Mouse (Mus musculus): ENCODE data around the gene Zfp319. TPM values are rescaled to one million over a fixed set of nuclear protein-coding genes. Genes with fewer than 3 reads are reported as not detected.
A peak's percentile ranks its signal among the peaks of the same experiment; 100 is the strongest.
"Not testable (repeated sequence)": the region's sequence is repeated elsewhere in the genome, so short reads cannot be mapped to it uniquely, and the experiment has no call there.

Gene Zfp319
- 5.7 TPM for polyA plus RNA-seq (2012; fragmentation: generic; extraction: Trizol)
- long read RNA-seq, experiment 1, full-length matches to known transcripts = 4 of 9 reads
- long read RNA-seq, experiment 1, partial matches to known transcripts = 0 of 9 reads
- long read RNA-seq, experiment 1, other reads (novel, unspliced or antisense) = 5 of 9 reads
- long read RNA-seq, experiment 2, full-length matches to known transcripts = 57 of 82 reads
- long read RNA-seq, experiment 2, partial matches to known transcripts = 0 of 82 reads
- long read RNA-seq, experiment 2, other reads (novel, unspliced or antisense) = 25 of 82 reads

- Histone ChIP-seq H3K79me3 (ENCODE audit: low read depth) (peaks cover 12% of the 10 kb centered on the region), H3K36me3 (ENCODE audit: control insufficient read depth, insufficient read depth) (peaks cover 44% of the 10 kb centered on the region)
Observed at GRCm38 (mm10) chr8:95331720-95332436, at the start of gene Zfp319, which contains the start of gene Usb1. Gene Zfp319, minus strand, starts transcription at chr8:95331950. Gene Usb1, plus strand, starts transcription at chr8:95332284.

DNA sequence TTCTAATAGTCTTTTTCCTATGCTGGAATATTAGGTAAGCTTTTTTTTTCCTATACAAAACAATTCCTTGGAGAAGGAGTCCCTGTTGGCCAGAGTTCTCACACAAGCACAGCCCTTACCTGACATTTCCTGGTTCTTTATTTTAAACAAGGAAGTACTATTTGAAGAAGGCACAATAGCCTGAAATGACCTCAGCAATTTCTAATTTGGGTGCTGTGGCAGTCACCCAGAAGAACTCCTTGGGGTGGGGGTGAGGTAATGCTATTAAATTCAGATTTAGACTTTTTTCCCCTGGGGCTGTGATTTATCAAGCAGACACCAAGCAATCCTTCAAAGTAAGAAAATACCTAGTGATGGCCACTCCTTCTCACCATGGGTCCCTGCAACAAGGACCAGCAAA lies 49.2 kb upstream of the Zfp319 start:
- TF ChIP-seq MAX (IDR thresholded peaks at IDR 0.05) = no peak
- TF ChIP-seq CEBPB (IDR thresholded peaks at IDR 0.05; ENCODE audit: low read depth) = no peak
- no peak for TF ChIP-seq CTCF (IDR thresholded peaks at IDR 0.05; ENCODE audit: control insufficient read depth, insufficient read depth, insufficient read length)
- TF ChIP-seq MYOD1 (IDR thresholded peaks at IDR 0.05; ENCODE audit: control insufficient read depth, insufficient read length, low read depth) = no peak
- TF ChIP-seq FOSL1 (IDR thresholded peaks at IDR 0.05; ENCODE audit: insufficient read depth, low read length, poor library complexity, severe bottlenecking) = no peak
- TF ChIP-seq MYOG (IDR thresholded peaks at IDR 0.05; ENCODE audit: control insufficient read depth, extremely low read depth, insufficient read length) = no peak
- TF ChIP-seq USF1 (IDR thresholded peaks at IDR 0.05; ENCODE audit: low read depth) = no peak
- no peak overlapping the region for H3K4me3 ChIP-seq (ENCODE audit: insufficient read depth, poor library complexity, severe bottlenecking)

More at GRCm38 (mm10) chr8:95331720-95332436, at the start of gene Zfp319, which contains the start of gene Usb1:
- H3K27me3 ChIP-seq (ENCODE audit: control insufficient read depth, insufficient read depth, insufficient read length) = no peaks in the 10 kb centered on the region
- H3ac ChIP-seq (ENCODE audit: control insufficient read depth, insufficient read length, low read depth) = peak within 1 kb of the TSS; percentile 99
- peak within 1 kb of the TSS; percentile 79 for H3K4me3 ChIP-seq (ENCODE audit: insufficient read depth, poor library complexity, severe bottlenecking)
- peak; percentile 90 for TF ChIP-seq CTCF (IDR thresholded peaks at IDR 0.05; ENCODE audit: control insufficient read depth, insufficient read depth, insufficient read length)
- no peak for TF ChIP-seq FOSL1 (IDR thresholded peaks at IDR 0.05; ENCODE audit: insufficient read depth, low read length, poor library complexity, severe bottlenecking)
- H3K79me2 ChIP-seq (ENCODE audit: control insufficient read depth, insufficient read depth) = peaks cover 43% of the 10 kb centered on the region

DNA sequence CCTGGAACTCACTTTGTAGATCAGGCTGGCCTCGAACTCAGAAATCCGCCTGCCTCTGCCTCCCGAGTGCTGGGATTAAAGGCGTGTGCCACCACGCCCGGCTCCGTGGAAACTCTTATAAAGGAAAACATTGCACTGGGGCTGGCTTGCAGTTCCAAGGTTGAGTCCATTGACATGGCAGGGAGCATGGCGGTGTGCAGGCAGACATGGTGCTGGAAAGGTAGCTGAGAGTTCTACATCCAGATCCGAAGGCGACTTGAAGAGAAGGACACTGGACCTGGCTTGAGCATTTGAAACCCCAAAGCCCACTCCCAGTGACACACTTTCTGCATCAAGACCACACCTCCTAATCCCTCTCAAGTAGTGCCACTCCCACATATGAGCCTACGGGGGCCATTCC lies 47.2 kb upstream of the Zfp319 start:
- H3K79me3 ChIP-seq (ENCODE audit: low read depth); H3K79me2 ChIP-seq (ENCODE audit: control insufficient read depth, insufficient read depth); H3K36me3 ChIP-seq (ENCODE audit: control insufficient read depth, insufficient read depth); H3K27me3 ChIP-seq (ENCODE audit: control insufficient read depth, insufficient read depth, insufficient read length); H3K4me3 ChIP-seq (ENCODE audit: insufficient read depth, poor library complexity, severe bottlenecking); H3ac ChIP-seq (ENCODE audit: control insufficient read depth, insufficient read length, low read depth): not testable (repeated sequence)

More for the DNA sequence above, 49.2 kb upstream of the Zfp319 start:
- Histone ChIP-seq H3K36me3 (ENCODE audit: control insufficient read depth, insufficient read depth) (no peaks in the 10 kb centered on the region), H3K27me3 (ENCODE audit: control insufficient read depth, insufficient read depth, insufficient read length) (no peaks in the 10 kb centered on the region), H3K79me3 (ENCODE audit: low read depth) (no peaks in the 10 kb centered on the region), H3ac (ENCODE audit: control insufficient read depth, insufficient read length, low read depth) (no peak overlapping the region), H3K79me2 (ENCODE audit: control insufficient read depth, insufficient read depth) (no peaks in the 10 kb centered on the region)

DNA sequence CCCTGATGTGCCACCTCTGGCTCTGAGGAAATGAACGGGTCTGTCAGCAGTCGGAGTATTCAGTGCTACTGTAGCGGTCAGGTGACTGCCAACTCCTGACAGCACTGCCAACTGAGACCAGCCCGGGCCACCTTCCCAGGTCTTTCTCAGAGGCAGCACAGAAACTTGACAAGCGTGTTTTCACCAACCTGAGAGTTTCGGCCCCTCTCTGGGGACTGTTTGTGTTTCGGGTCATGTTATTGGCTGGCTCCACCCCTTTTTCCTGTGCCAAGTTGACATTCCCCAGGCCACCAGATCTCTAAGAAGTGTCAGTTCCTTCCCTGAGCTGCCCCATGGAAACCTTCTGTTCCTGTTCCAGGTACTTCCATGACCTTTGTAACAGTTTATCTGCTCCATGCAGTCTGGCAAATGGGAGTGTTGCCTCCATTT lies 46.1 kb upstream of the Zfp319 start:
- H3K27me3 ChIP-seq (ENCODE audit: control insufficient read depth, insufficient read depth, insufficient read length) = no peaks in the 10 kb centered on the region

DNA sequence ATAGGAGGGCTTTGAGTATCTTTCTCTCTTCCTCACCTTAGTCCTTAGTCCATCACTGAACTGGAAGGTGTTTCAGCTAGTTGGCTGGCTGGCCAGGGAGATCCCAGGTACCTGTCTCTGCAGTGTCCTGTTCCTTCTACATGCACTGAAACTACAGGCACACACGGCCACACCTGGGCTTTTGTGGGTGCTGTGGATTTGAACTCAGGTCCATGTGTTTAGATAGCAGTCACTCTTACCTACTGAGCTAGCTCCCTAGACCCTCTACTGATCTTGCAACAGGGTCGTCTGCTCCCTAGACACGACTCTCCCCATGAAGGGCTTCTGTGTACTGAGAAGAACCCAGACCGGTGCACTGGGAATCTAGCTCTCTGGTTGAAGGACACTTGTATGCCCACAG lies 45.4 kb upstream of the Zfp319 start:
- H3K36me3 ChIP-seq (ENCODE audit: control insufficient read depth, insufficient read depth) = no peaks in the 10 kb centered on the region
- H3K27me3 ChIP-seq (ENCODE audit: control insufficient read depth, insufficient read depth, insufficient read length) = no peaks in the 10 kb centered on the region
- no peaks in the 10 kb centered on the region for H3K79me3 ChIP-seq (ENCODE audit: low read depth)
- H3K4me3 ChIP-seq (ENCODE audit: insufficient read depth, poor library complexity, severe bottlenecking) = no peak overlapping the region
- no peak overlapping the region for H3ac ChIP-seq (ENCODE audit: control insufficient read depth, insufficient read length, low read depth)
- H3K79me2 ChIP-seq (ENCODE audit: control insufficient read depth, insufficient read depth) = no peaks in the 10 kb centered on the region
- TF ChIP-seq CEBPB (IDR thresholded peaks at IDR 0.05; ENCODE audit: low read depth) = no peak
- TF ChIP-seq MYOG (IDR thresholded peaks at IDR 0.05; ENCODE audit: control insufficient read depth, extremely low read depth, insufficient read length) = no peak
- TF ChIP-seq MAX (IDR thresholded peaks at IDR 0.05) = no peak
- TF ChIP-seq FOSL1 (IDR thresholded peaks at IDR 0.05; ENCODE audit: insufficient read depth, low read length, poor library complexity, severe bottlenecking) = no peak
- no peak for TF ChIP-seq CTCF (IDR thresholded peaks at IDR 0.05; ENCODE audit: control insufficient read depth, insufficient read depth, insufficient read length)
- no peak for TF ChIP-seq MYOD1 (IDR thresholded peaks at IDR 0.05; ENCODE audit: control insufficient read depth, insufficient read length, low read depth)
- no peak for TF ChIP-seq USF1 (IDR thresholded peaks at IDR 0.05; ENCODE audit: low read depth)

More for the DNA sequence above, 46.1 kb upstream of the Zfp319 start:
- H3ac ChIP-seq (ENCODE audit: control insufficient read depth, insufficient read length, low read depth) = no peak overlapping the region
- no peaks in the 10 kb centered on the region for H3K79me2 ChIP-seq (ENCODE audit: control insufficient read depth, insufficient read depth)
- H3K36me3 ChIP-seq (ENCODE audit: control insufficient read depth, insufficient read depth) = no peaks in the 10 kb centered on the region
- H3K4me3 ChIP-seq (ENCODE audit: insufficient read depth, poor library complexity, severe bottlenecking) = no peak overlapping the region
- no peak for TF ChIP-seq MYOG (IDR thresholded peaks at IDR 0.05; ENCODE audit: control insufficient read depth, extremely low read depth, insufficient read length)
- TF ChIP-seq MYOD1 (IDR thresholded peaks at IDR 0.05; ENCODE audit: control insufficient read depth, insufficient read length, low read depth) = no peak
- no peak for TF ChIP-seq CEBPB (IDR thresholded peaks at IDR 0.05; ENCODE audit: low read depth)
- no peak for TF ChIP-seq USF1 (IDR thresholded peaks at IDR 0.05; ENCODE audit: low read depth)
- TF ChIP-seq MAX (IDR thresholded peaks at IDR 0.05) = no peak
- TF ChIP-seq FOSL1 (IDR thresholded peaks at IDR 0.05; ENCODE audit: insufficient read depth, low read length, poor library complexity, severe bottlenecking) = no peak
- no peak for TF ChIP-seq CTCF (IDR thresholded peaks at IDR 0.05; ENCODE audit: control insufficient read depth, insufficient read depth, insufficient read length)
- no peaks in the 10 kb centered on the region for H3K79me3 ChIP-seq (ENCODE audit: low read depth)

Measured in C2C12 (cell line).